Mouse (Mus musculus) layer of hippocampus, postnatal 25 days (tissue): Measurements from ENCODE around the gene Bmpr1a. TPM values are rescaled to one million over a fixed set of nuclear protein-coding genes. Genes with fewer than 3 reads are reported as not detected.
"Not testable (repeated sequence)": the region's sequence is repeated elsewhere in the genome, so short reads cannot be mapped to it uniquely, and the experiment has no call there.

ENCODE experiments used
- DNase-seq, 2 experiments: peaks; one replicate each; pipeline ENCODE4 v3.0.0; 2022; ENCODE audit warnings: mixed read lengths in 2 of 2, low spot score in 1 of 2; ENCODE audit errors: extremely low spot score in 1 of 2
- total RNA-seq, 2 experiments: library from RNA; stranded (reverse); gene quantifications; 2 replicates each; pipeline ENCODE4 v1.2.3; 2021

The Bmpr1a gene
- total RNA-seq, 2 experiments from 2014 or later: 38.0 to 40.9 TPM

DNA sequence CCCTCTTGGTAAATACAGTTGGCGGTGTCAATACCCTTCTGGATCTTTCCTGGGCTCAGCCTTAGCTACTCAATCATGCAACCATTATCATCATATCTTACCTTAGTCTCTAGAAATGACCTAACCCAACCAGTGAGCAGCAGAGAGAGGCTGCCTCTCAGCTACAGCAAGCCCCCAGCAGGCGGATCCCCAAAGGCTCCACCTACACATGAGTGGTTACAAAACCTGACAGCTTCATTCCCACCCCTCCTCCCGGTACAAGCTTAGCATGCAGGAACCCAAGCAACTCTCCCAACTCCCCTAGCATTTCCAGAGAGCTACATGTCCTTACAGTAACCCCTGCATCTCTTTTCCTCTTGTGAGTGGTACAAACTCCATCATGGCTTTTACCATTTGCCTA lies 103.1 kb downstream of the Bmpr1a start:
- DNase-seq: no peak

DNA sequence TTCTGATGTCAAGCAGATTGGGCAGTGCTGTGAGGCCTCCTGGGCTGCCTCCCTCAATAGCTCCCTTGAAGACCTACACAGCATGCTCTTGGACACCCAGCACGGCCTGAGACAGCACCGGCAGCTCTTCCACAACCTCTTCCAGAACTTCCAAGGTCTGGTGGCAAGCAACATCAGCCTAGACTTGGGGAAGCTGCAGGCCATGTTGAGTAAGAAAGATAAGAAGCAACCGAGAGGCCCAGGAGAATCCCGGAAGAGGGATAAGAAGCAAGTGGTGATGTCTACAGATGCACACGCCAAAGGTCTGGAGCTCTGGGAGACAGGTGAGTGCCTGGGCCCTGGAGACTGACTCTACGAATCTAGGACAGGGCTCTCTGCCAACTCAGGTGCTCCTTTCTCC lies 103.8 kb downstream of the Bmpr1a start:
- DNase-seq: no peak

DNA sequence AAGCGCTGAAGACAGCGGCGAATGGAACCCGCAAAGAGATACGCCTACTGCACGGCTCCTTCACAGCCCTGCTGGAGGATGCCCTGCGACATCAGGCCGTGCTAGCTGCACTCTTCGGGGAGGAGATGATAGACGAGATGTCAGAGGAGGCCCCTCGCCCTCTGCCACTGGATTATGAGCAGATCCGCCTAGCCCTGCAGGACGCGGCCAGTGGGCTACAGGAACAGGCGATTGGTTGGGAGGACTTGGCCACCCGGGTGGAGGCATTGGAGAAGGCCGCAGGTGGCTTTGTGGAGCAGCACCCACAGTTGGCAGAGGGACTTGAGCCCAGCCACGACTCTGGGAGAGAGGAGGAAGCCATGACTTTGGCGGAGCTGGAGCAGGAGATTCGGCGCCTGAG lies 104.2 kb downstream of the Bmpr1a start:
- DNase-seq: no peak

DNA sequence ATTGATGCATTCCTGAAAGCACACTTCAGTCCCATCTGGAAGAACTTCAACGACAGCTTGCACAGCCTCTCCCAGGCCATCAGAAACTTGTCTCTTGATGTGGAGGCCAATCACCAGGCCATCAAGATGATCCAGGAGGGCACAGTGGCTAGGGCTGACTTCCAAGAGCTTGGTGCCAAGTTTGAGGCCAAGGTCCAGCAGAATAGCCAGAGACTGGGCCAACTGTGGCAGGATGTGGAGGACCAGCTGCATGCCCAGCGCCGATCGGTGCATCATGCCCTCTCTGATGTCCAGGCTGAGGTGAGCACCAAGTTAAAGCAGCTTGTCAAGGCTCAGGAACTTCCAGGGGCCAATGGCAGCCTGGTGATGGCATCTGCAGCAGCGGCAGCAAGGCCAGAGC lies 105.3 kb downstream of the Bmpr1a start:
- DNase-seq: no peak

DNA sequence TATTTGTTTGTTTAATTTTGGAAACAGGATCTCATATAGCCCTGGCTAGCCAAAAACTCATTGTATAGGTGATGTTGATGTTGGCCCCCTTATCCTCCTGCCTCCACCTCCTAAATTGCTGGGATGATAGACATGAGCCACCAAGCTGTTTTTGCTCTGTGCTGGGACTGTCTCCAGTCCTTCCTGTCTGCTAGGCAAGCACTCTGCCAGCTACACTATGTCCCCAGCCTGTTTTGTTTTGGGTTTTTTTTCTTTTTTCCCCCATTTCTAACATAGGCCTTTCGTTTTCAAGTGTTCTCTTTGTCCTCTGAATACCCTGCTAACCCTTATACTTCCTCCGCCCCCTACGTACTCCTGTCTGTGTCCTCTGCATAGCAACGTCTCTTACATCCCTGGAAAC lies 109.8 kb downstream of the Bmpr1a start:
- no peak for DNase-seq

DNA sequence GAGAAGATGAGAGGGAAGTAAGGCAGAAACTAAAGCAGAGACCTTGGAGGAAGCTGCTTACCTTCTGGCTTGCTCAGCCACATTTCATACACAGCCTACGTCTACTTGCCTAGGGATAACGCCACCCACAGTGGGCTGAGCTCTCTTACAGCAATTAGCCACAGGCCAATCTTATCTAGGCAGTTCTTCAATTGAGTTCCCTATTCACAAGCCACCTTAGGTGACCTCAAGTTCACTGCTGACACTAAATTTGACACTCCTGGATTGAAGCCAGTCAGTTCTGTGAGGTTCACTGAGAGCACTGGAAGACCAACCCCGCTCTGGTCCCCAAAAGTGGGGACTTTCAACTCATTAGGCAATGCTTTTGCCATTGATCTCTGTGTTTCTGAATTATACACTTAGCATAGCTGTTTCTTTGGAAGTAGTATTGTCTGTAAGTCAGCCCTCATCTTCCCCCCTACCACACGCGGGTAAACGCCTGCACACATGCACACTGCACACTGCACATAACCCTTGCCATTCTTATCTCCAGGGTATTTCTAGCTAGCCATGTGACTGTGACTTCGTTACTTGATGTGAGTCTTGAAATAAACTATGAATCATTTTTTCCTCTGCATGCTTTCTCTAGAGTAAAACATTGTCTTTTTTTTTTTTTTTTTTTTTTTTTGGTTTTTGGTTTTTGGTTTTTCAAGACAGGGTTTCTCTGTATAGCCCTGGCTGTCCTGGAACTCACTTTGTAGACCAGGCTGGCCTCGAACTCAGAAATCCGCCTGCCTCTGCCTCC lies 120.0 kb downstream of the Bmpr1a start:
- DNase-seq: no peak

DNA sequence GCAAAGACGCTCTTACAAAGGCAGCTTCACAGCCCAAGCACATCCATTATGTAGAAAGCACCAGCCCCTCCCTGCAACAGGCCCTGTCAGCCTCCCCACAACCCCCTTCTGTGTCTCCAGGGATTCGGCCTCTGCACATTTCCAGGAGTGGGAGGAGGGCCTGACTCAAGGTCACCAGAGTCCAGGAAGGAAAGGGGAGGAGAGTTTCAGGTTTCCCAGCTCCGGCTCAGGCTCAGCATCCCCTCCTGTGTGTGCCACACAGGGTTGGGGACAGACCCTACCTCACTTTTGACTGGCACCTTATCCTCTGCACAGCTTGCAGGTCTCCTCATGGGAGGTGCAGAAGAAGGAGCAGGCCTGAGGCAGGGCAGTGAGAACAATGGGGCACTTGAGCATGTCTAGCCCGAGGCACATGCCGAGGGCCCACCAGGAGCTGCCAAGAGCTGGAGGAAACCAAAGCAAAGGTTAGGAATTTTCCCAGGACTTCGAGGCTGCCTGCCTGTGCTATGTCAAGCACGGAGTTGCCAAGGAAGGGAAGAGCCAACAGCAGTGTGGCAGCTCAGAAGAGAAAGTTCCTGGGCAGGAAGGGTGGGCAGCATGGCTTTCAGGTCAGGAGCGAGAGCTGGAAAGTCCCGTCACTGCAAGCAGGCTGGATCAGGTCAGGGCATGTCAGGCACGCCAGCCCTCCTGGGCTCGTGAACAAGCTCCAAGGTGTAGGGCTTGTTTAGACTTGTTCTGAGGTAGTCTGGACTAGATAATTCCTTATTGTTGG lies 124.4 kb downstream of the Bmpr1a start:
- no peak for DNase-seq

DNA sequence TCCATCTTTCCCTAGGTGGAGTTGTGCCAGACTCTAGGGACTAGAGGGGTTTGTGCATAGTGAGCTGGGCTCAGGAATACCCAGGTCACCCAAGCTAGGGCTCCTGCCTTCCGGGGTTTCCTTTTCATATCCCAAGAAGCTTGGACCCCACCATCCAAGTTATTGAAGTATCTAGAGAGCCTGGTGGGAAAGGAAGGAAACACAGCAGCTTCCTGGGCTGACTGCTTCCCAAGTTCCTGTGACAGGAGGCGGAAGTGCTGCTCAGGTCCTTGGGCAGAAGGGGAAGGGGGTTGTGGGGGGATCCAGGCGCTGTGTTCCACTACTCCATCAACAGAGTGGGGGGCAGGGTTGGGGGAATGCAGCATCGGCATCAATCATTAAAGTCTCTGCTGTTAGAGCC lies 126.0 kb downstream of the Bmpr1a start:
- no peak for DNase-seq

DNA sequence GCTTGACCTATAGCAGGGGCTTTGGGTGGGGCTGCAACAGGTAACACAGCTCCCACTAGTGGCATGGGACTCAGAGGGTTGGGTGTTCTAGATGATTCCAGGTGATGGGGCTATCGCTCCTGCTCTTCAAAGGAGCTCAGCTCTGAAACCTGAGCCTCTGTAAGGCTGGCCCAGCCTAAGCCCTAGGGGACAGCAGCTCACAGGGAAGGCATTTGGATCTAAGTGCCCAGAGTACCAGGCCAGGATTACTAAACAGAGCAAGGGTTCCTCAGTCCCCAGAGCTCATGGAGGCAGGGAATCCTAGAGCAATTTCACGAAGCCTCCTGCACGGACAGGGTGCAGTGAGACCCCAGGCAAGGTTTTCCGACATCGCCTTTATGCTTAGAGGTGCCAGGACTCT lies 127.2 kb downstream of the Bmpr1a start:
- DNase-seq: no peak

DNA sequence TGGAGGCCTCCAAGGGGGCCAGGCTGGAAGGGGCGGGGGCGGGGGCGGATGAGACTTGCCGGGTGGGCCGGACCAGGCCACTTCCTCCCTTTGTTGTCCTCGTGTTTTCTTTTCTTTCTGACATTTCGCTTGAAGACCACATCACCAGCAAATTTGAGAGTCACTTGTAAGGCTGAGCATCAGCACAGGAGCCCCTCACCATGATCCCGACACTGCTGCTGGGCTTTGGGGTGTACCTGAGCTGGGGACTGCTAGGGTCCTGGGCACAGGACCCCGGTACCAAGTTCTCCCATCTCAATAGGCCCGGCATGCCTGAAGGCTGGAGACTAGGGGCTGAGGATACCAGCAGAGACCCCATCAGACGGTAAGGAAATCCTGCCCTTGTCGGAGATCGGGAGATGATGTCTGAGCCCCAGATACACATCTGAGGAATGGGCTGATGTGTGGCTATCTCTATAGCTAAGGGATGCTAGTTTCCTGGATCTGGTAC lies 127.7 kb downstream of the Bmpr1a start, which contains the start of gene Mmrn2:
Gene Mmrn2, plus strand, starts transcription at position 51 of the 490 bp plus-strand sequence.
- no peak for DNase-seq

DNA sequence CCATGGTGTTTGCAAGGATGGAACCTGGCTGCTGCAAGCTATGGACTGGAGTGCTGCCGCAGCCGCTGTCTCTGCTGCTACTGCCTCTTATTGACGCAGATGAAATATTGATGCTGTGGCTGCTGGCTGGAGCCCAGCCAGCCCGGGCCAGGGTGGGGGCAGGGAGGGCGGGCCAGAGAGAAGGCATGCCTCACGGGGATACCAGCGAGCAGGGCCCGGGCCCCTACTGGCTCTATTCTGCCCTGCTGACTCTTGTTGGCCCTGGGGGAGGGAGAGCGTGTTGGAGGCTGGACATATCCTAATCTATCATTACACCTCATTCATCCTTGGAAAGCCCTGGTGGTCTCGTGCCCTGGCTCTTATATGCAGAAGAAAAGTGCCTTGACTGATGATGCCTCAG lies 128.6 kb downstream of the Bmpr1a start, which contains the start of gene Sncg:
Gene Sncg, minus strand, starts transcription at position 213 of the 400 bp plus-strand sequence.
- no peak for DNase-seq

DNA sequence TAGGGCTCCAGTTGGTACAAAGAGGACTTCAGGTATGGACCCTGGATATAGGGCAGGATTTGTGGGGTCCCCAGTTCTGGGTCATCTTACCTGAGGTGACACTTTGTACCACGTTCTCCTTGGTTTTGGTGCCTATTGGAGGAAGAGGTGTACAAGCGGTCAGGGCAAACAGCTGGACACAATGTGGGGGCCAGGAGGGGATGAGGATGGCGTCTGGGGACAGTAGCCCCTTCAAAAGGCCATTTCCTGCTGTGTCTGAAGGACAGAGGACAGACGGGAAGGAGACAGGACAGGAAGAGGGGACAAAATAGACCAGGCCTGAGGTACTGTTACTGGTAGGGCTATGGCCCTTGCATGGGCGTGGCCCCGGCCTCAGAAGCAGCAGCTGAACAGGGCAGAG lies 129.6 kb downstream of the Bmpr1a start:
- no peak for DNase-seq

DNA sequence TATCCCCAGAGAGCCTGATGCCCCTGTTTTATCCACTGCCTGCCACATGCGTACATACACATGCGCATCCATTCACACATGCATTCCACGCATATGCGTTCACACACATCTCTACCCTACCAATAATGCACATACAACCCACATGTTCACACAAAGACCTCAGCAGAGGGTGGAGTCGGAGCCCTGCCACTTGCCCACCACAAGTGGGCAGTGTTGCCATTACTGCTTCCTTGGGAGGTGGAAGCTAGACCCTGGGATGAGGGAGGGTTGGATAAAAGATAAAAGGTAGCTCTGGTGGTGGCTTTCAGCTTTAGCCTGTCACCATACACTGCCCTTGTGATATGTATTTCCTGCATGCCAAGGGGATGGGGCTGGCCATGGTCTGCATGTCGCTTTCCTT lies 130.5 kb downstream of the Bmpr1a start:
- DNase-seq: peak in 1 of 2 experiments; percentile 73

DNA sequence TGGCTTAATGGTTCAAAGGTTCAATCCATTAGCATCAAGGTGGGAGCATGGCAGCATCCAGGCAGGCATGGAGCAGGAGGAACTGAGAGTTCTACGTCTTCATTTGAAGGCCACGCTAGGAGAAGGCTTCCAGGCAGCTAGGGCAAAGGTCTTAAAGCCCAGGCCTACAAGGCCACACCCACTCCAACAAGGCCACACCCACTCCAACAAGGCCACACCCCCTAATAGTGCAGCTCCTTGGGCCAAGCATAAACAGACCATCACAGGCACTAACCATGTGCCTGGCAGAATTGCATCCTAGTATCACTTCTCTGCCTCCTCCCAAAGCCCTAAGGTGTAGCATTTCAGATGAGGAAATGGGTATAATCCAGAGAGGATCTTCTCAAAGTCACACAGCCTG lies 131.4 kb downstream of the Bmpr1a start:
- no peak for DNase-seq

DNA sequence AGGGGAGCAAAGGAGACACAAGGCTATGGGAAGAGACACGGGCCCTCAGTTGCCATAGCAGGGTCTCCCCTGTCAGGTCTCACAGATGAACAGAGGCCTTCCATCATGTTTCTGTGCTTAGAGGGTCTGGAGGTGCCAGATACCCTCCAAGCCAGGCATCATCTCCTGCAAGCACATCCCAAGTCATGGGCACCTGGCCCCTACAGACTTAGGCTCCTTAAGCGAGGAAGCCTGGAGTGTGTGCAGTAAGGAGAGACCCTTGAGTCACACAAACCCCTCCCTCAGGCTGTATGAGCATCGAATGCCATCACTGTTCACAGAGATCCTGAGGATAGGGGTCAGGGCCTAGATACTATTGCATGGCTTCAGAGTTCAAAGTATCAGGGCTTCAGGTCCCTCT lies 132.2 kb downstream of the Bmpr1a start:
- DNase-seq: no peak

DNA sequence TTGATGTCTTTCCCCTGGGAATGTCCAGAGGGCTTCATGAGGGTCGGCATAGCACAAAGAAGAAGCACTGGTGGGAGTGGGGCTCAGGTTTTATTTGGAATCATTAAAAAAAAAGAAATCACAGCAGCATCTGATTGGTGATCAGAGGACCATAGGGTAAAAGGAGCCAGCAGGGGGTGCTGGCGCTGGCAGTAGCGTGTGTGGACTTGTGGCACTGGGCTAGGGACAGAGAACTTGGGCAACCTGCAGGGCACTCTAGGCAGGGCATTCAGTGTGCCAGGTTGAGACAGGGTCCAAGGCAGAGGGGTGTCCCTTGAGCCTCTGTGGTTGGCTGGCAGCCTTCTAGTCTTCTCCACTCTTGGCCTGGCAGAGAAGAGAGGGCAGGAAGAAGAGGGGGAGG lies 132.9 kb downstream of the Bmpr1a start:
- DNase-seq: no peak

DNA sequence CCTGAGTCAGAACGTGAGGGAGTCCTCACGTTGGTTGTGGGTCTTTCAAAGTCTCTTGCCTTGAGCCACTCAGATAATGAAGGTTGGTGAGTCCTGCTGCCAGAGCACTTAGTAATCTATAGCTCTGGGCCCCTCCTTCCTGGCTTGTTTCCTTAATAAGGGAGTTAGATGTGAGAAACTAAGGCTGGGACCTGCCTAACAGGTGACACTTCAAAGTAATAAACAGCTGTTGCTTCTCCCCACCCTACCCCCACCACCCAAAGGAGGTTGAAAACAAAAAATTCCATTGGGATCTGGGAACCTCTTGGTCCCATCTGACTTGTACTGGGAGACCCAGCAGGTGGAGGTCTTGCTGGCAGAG lies 138.0 kb downstream of the Bmpr1a start:
- DNase-seq: no peak

DNA sequence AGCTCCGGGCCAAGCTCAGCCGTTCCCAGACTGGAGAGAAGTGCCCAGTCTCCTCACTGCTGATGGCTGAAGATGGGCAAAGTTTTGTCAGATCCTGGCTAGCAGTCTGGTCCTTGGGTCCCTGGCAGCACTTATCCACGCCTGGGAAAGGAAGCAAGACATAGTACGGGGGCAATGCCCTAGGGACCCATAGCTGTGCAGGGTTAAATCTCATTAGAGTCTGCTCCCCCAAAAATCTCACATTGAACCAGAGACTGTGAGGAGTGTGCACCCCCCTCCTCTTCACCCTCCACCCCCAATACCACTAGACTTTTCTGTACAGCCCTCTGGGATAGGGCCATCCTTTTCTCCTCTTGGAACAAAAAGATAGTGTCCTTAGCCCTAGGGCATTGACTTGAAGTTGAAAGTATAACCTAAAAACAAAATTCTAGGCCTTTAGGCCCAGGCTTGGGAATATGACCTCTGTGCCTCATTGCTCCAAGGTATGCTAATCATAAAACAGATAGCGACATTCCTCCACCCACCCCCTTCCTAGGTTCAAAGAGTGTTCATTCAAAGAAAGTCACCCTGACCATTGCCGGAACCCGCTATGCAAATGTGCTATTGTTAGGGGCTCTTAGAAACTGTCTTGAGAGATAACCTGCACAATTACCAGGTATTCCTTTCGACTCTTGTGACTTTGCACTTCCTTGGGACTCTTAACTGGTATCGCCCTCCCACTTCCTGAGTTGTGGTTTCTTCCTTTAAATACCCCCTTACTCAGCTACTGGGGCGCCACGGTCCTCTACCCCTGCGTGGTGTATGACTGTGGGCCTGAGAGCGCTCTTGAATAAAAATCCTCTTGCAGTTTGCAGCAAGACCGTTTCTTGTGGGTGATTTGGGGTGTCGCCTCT lies 138.6 kb downstream of the Bmpr1a start:
- DNase-seq: not testable (repeated sequence)

DNA sequence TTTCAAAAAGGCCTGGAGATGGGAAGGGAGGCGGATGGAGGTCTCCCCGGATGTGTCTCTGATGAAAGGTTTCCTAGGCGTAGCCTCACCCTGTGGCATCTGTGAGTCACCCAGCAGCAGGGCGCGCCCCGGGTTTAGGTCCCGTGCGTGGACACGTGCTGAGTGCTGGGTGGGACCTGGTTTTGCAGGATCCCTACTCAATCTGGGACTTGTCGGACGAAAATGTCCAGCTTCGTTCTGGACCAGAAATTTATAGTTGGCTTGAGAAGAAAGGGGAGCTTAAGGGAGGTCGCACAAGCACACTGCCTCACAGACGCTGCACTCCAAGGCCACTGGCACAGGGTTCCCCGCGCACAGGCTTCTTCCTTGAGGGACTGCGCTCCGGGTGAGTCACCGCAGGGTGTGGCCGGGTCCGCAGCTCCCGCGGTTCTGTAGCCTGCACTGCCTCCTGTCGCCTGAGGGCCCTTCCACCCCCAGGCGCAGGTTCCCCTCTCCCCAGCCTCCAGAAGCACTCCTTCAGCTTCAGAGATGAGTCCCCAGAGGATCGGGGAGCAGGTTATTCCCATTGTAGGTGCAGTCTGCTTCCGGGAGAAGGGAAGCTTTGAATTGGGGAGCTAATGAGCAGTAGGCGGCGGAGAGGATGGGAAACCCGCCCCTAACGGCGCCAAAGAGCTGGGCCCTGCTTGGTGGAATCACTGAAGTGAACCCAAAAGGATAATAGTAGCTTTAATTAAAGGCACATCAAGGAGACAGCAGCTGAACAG lies 139.5 kb downstream of the Bmpr1a start:
- peak in 1 of 2 experiments; percentile 32 for DNase-seq
